Mouse (Mus musculus): Measurements from ENCODE around the gene Hspb2. TPM values are rescaled to one million over a fixed set of nuclear protein-coding genes. Genes with fewer than 3 reads are reported as not detected.
A peak's percentile ranks its signal among the peaks of the same experiment; 100 is the strongest.

The Hspb2 gene
- total RNA-seq, 2 experiments from 2014 or later: 120 to 134 TPM

GRCm38 (mm10) chr9:50751323-50751722, 831 bp downstream of the Hspb2 start, which contains the start of gene Cryab:
Gene Cryab (plus strand): TSS chr9:50751325.
- DNase-seq (ENCODE audit: low spot score): peak; percentile 24

- no peak for DNase-seq (ENCODE audit: low spot score)
These were observed 1.4 kb downstream of the Hspb2 start for GRCm38 (mm10) chr9:50750706-50751105.

GRCm38 (mm10) chr9:50746214-50746677, 5.9 kb downstream of the Hspb2 start, which contains the start of gene 2310030G06Rik:
Gene 2310030G06Rik (minus strand): TSS chr9:50746536.
- DNase-seq (ENCODE audit: low spot score): no peak

GRCm38 (mm10) chr9:50745806-50746205, 6.3 kb downstream of the Hspb2 start:
- DNase-seq (ENCODE audit: low spot score): no peak

- DNase-seq (ENCODE audit: low spot score): no peak
These were observed 9.4 kb downstream of the Hspb2 start for GRCm38 (mm10) chr9:50742744-50743143.

DNA sequence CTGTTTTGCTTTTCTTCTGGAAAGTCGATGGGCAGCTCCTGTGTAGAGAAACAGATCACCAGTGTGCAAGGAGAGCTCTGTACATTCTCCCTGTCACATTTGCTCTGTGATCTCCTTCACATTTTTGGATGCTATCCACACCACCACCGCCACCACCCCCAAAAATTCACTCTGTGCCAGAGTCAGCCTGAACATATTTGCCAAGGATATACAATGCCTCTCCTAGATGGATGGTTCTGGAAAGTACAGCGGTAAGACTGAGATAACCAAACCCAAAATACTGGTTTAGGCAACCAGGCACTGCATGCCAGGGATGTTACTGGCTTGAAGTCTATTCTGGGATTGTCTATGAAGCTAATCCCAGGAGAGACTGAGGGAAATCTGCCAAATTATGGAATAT, 9.9 kb downstream of the Hspb2 start:
- no peak for DNase-seq (ENCODE audit: low spot score)

DNA sequence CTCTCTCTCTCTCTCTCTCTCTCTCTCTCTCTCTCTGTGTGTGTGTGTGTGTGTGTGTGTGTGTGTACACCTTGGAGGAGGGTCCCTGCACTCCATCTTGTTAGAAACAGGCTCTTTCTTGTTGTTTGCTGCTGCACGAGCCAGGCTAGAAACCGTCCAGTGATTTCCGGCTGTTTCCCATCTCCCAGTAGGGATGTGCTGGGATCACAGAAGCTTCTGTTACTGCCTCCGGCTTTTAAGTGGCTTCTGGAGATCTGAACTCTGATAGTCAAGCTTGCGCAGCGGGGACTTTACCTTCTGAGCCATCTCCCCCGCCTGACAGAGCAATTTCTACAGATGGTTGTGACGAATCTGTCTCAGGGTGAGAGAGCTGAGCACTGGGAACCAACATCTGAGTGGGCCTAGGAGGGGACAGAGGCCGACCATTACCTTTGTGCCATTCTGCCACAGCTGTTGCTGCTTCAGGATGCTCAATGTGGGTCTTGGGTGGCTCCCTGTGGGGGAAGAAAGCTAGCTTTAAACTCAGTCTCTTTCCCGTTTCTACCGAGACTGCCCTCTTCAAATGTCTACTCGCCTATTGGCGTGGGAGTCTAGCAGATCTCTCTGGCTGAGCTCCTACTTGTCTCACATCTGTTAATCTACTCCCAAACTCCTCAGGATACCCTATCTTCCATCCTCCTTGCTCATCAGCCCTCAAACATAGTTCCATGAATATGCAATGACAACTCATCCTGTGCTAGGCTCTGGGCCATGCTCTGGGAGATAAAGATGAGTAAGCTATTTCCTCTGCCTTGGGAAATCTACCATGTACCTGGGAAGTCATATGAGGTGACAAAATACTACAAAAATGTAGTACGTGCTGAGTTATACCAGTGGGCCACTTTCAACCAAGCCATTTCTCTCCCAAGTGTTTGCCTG, 11.0 kb downstream of the Hspb2 start:
- no peak for DNase-seq (ENCODE audit: low spot score)

DNA sequence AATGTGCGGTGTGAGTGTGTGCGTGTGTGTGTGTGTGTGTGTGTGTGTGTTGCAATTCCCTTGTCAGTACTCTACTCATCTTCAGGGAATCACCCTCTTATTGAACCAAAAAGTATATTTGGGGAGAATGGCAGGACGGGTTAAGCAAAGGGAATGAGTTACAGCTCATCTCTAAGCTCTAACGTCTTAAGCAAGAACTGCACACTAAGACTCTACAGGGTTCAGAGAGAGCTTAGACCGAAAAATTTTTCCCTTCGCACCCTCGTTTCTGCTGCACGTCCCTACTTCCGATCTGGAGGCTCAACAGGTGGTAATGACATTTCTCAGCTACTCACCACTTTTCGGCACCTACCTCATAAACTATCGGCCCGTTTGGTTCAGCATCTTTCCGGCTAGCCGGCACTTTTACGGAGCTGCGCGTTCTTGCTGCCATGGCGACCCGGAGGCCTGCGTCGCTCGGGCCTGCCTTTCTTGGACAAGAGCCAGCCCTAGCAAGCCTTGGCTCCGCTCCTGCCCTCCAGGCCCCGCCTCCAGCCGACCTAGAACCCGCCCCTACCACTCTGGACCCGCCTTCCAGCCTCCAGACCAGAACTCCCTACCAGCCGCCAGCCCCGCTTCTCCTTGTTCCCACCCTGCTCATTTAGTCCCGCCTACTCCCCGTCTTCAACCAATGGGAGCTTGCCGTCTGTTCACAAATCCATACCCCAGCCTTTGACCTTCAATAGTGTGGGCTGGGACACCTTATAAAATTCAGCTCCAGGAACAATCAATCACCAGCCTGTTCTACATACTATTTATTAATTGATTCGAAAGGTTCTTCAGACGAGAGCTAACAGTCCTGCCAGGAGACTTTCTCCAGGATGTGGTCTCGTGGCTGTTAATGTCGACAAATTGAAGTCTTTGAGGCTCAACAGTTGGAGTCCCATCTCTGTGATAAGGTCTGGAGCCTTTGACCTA, 13.0 kb downstream of the Hspb2 start, which contains the start of gene Dixdc1:
Gene Dixdc1 (minus strand): TSS at position 604 of the 957 bp plus-strand sequence.
- DNase-seq (ENCODE audit: low spot score): peak; percentile 96

DNA sequence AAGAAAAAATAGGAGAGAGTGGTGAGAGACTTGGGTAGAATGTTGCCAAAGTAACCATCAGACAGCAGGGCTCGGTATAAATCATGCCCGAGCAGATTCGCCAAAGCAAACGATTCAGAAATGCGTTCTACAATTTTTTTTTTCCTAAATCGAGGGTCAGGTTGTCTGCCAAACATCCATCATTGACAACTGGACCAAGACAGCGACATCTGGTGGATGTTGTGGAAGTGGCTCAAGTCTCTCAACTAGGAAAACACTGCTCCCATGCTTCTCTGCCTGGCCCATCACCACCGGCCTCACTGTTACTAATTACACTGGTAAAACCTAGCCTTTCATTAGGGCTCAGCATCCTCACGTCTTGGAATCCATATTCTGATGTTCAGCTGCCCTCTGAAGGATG, 17.2 kb downstream of the Hspb2 start:
- peak; percentile 71 for DNase-seq (ENCODE audit: low spot score)

- no peak for DNase-seq (ENCODE audit: low spot score)
These were observed 19.6 kb downstream of the Hspb2 start for GRCm38 (mm10) chr9:50732560-50732959.

DNA sequence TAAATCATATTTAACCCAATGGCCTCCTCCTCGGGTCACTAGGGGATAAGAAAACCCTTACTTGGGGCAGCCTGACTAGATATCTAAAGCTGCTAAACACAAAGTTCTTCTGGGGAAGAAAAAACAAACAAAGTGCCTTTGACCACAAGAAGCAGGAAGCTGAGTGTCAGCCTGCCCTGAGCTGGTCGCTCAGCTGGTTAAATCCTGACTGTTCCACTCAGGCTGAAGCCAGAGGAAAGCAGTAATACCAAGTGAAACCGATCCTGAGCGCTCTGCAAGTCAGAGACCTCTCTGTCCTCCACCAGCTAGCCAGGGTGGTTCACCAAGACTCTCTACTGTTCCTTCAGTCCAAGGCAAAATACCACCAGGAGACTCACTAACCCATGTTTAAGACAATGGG, 22.6 kb downstream of the Hspb2 start:
- no peak for DNase-seq (ENCODE audit: low spot score)

DNA sequence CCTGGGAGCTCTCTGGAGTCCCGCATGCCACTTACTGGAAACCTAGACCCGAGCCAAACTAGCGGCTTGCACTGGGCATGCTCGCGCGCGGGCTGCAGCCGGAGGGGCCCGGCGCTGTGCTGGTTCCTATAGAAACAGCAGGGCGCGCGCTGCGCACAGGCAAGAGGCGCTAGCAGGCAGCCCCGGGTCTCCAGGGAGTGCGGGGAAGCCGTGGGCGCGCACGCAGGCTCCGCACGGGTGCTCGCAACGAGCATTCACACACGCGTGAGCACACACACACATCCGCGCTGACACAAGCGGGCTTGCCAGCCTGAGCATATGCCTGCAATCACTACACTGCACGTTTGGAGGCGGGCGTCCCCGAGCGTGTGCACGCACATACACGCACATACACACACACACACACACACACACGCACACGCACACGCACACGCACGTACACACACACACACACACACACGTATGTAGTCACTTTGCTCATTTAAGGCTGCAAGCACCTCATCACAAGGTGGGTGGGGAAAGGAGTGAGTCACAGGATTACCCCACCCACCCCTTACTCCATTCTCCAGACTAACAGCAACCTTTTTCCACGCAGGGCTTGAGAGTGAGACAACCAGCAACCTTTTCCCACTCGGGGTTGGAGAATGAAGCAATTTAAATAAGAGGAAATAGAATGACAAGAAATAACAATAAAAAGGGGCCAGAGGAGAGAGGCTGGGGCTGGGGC, 24.1 kb downstream of the Hspb2 start:
- DNase-seq (ENCODE audit: low spot score): peak; percentile 42

- DNase-seq (ENCODE audit: low spot score): peak; percentile 28
These were observed 24.8 kb downstream of the Hspb2 start for GRCm38 (mm10) chr9:50727171-50727924.

DNA sequence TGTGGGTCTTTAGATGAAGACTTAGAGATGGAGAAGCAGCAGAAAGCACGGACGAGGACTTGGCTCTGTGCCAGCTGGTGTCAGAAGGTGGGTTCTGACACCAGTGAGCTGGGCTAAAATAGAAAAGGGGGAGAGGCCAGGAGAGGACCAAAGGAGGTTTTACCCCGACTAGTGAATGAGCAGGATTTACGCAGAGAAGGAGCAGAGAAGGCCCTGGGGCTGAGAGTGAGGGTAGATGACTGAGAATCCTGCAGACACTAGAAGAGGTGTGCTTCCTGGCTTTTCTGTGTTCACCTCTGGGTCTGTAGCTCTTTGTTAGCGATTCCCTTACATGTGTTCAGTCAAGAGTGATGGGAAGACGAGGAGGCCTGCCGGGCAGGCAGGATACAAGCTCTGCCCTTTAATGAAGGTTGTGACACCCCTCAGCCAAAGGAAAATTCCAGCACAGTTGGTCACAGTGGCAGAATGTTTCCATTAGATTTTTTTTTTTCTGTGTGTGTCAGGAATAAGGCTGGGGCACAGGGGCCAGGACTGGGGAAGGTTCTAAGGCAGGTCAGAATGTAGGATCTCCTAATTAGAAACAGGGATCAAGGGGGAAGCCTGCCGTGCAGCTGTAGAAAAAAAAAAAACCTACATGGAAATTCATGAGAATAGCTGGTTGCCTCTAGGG, 26.1 kb downstream of the Hspb2 start:
- no peak for DNase-seq (ENCODE audit: low spot score)

DNA sequence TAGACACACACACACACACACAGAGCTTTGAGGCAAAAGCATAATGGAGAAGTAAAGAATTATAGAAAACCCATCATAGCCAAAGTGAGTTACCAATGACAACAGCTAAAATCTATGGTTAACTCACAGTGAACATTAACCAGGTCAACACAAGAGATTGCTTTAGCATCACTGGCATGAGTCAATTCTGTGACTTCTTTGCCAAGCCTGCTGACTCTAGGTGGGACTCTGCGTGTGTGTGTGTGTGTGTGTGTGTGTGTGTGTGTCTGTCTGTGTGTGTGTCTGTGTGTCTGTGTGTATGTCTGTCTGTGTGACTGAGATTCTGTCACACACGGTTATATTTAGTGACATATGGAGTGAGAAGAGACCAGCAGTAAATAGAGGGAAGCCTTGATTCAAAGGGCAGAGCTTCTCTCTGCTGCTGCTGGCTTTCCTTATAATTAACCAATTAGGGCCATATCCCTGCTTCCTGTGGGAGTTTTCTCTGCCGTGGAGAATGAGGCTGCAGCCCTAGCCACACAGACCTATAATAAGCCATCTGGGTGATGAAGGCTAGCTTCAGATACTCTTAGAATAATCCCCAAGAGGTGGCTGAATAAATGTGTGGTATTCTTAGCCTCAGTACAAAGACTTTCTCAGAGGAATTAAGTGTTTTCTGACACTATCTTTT, 27.4 kb downstream of the Hspb2 start:
- no peak for DNase-seq (ENCODE audit: low spot score)

- no peak for DNase-seq (ENCODE audit: low spot score)
These were observed 28.0 kb downstream of the Hspb2 start for GRCm38 (mm10) chr9:50724147-50724546.

- peak; percentile 74 for DNase-seq (ENCODE audit: low spot score)
These were observed 28.7 kb downstream of the Hspb2 start for GRCm38 (mm10) chr9:50723406-50723805.

DNA sequence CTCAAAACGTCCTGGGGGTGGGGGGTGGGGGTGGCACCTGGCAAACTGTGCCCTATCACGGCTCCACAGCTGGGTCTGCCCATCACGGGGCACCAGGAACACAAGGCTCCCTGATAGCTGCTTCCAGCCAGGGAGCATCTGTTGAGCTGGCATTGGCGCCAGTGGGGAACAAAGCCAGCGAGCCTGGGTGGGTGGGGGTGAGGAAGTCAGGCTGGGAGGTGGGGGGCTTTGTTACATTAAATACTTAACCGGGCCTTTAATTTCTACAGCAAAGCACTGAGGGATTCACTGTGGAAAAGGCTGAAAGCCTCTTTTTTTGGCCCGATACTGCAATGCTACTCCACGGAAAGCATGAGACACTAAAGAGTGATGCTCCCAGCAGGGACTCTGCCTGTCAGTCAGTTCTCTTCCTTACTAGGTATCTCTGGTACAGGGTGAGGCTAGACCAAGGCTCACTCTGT, 29.7 kb downstream of the Hspb2 start:
- DNase-seq (ENCODE audit: low spot score): no peak

- DNase-seq (ENCODE audit: low spot score): no peak
These were observed 31.1 kb downstream of the Hspb2 start for GRCm38 (mm10) chr9:50721061-50721460.
